Mouse (Mus musculus): ENCODE results near the gene Klhl3.

Klhl3 gene

DNA sequence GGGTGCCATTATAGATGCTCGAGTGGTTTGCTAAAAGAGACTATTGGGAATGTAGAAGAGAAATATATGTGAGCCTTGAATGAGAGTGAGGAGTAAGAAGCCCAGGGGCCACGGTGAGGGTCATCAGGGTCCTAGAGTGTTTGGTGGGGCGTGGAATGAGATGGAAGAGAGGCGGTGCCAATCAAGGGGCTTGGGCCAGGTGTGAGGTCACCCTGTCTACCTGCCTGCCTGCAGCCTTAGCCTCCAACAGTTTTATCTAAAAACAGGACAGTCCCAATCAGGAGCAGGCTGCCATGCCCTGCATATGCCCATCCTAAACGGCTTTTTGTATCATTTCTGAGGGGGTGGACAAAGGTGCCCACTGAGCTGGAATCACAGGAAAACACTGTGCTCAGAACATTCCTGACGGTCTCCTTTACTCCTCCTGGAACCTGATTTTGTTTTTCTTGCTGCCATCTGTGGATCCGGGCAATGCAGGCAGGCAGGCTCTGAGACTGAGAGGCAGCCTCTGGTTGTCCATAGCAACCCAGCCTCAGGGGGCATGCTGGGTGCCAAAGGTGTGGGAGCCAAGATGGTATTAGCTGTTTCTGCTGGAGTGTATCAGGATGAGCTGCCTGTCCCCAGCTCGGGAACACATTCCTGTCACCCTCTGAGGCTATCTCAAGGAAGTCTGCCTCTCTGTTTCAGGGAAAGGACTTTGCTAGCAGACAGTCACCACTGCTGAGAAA lies 89.5 kb downstream of the Klhl3 start:
- peak; percentile 99 for DNase-seq

DNA sequence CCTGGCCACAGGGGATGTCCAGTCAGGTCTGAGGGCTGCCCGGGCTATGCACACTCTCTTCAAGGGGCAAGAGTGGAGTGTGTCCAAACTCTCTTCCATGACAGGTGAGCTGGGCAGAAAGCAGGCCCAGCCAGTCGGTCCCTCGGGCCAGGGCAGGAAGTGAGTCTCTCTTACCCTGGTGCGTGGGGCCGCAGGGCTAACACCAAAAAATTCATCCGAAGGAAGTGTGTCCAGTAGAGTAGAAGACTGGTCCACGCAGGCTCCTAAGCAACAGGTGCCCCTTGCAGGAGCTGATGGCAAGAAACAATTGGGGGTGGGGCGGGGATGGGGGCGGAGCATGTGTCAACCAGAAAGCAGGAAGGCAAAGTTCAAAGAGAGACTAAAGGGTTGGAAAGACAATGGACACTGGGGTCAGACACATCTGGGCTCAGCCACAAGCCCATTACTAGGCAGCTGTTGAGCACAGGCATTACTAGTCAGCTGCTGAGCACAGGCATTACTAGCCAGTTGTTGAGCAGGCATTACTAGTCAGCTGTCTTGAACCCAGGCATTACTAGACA lies 90.3 kb downstream of the Klhl3 start:
- peak in 1 of 2 experiments; percentile 36 for DNase-seq

- DNase-seq: no peak
These were observed 93.0 kb downstream of the Klhl3 start for GRCm38 (mm10) chr13:58020428-58020827.

DNA sequence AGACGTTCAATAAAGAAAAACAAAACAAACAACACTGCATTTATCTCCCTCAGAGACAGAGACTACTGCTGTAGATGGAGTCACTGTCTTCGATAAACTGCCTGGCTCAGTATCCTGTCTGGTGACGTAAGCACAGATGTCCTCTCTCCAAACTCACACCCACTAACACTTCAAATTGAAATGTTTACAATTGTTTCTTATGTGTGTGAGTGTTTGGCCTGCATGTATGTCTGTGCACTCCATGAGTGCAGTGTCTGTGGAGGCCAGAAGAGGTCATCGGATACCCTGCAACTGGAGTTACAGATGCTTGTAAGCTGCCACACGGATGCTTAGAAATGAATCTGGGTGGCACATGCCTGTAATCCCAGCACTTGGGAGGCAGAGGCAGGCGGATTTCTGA lies 96.1 kb downstream of the Klhl3 start:
- DNase-seq: no peak

- peak; percentile 81 to 90 for DNase-seq
These were observed 101.1 kb downstream of the Klhl3 start for GRCm38 (mm10) chr13:58012067-58012925.

- DNase-seq: peak; percentile 67 to 70
These were observed 101.9 kb downstream of the Klhl3 start for GRCm38 (mm10) chr13:58011526-58011925.

DNA sequence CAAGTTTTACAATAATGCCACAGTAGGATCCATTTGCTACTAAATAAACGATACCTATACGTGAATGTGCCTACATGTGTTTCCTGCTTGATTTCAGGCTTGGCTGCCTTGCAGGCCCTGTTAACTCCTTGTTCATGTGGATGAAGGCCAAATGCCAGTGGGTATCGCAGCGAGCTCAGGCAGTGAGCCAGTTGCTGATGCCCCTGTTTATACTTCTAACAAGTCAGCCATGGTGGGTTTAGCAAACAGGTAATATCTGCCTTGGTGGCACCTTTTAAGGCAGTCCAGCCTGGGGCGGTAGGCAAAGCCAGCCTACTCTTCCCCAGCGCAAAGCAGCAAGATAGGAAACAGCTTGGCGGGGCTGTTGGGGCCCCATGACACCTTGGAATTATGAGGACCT lies 103.0 kb downstream of the Klhl3 start:
- DNase-seq: peak; percentile 79 to 86

DNA sequence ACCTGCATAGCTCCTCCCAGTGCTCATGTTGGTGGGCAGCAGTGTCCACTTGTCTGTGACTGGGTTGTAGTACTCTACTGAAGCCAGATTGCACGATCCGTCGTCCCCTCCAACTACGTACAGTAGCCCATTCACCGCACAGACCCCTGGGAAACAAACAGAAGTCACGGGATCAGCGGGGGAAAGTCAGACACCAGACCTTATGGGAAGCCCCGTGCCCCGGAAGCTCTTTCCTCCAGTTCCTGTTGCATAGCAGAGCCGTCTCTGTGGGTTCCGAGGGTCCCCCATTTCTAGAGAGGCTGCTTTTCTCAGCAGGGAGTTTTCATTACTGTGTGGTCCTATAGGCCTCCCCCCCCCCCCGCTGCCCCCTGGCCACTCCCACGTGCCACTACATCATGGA lies 104.1 kb downstream of the Klhl3 start:
- no peak for DNase-seq

DNA sequence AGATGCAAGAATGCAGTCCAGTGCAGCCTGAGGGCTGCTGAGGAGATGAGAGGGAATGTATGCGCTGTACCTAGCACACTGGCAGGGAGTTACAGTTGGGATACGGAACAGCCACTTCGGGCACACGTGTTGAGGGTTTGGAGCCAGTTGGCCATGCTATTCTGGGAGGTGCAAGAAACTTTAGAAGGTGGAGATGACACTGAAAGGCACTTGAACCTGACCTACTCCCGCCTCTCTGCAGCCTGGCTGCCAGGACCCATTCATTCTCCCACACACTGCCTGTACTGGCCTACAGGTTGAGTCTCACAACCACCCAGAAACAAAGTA lies 105.4 kb downstream of the Klhl3 start:
- DNase-seq: no peak

- DNase-seq: no peak
These were observed 105.9 kb downstream of the Klhl3 start for GRCm38 (mm10) chr13:58007256-58008037.

GRCm38 (mm10) chr13:58001792-58002191 lies 111.6 kb downstream of the Klhl3 start:
- no peak for DNase-seq

GRCm38 (mm10) chr13:57996536-57996935 lies 116.9 kb downstream of the Klhl3 start:
- DNase-seq: no peak

DNA sequence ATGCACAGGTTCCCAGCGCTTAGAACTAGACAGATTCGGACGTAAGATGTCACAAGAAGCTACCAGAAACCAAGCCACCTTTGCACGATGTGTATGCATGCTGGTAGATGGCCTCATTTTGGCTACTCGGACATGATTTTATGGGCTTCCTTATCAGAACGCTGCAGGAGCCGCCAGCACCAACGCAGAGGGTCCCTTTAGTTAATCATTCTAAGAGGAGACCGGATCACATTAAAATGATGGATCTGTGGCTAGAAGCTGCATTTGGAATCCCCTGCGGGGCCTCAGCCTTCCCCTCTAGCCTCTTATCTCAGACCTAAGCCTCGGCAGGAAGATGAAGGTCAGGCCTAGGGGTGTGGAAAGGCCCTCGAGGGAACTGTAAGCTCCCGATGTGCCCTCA lies 117.5 kb downstream of the Klhl3 start:
- DNase-seq: no peak

DNA sequence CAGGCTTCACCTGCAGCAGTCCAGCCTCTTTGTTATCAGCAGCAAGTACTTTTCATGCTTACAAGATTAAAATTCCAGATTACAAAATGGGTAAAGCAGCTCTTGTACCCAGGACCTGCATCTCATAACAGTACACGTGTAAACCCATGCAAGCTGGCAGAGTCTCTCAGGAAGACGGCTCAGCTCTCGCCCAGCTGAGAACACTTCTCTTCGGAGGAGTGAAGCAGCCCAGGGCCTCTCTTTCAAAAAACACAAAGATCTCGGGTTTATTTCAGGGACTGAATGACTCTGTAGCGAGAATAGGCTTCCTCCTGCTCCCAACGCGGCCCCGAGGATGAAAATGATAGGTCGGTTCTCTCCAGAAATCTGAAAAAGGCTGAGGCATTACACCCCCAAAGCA lies 128.8 kb downstream of the Klhl3 start:
- DNase-seq: no peak

- peak; percentile 38 to 39 for DNase-seq
These were observed 129.2 kb downstream of the Klhl3 start for GRCm38 (mm10) chr13:57984163-57984562.

GRCm38 (mm10) chr13:57983330-57983729 lies 130.1 kb downstream of the Klhl3 start:
- peak; percentile 81 to 89 for DNase-seq

GRCm38 (mm10) chr13:57982904-57983303 lies 130.5 kb downstream of the Klhl3 start:
- DNase-seq: peak; percentile 62 to 74

GRCm38 (mm10) chr13:57980679-57981078 lies 132.7 kb downstream of the Klhl3 start:
- DNase-seq: no peak

DNA sequence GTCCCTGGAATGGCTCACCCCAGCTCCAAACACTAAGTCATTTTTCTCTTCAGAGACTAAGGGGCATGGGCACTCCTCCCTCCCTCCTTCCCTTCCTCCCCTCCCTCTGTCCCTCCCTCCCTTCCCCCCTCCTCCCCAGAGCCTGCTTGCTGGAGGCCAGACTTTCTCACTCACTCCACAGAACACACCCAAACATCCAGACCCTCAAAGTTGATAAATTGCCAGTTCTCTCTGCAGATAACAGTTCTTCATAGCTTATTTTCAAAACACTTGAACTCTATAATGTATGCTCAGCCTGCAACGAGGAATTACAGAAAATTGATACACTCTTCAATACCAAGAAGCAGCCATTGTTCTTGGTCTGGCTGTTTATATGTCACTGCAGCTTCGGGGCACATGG lies 133.3 kb downstream of the Klhl3 start:
- DNase-seq: no peak

- DNase-seq: no peak
These were observed 134.5 kb downstream of the Klhl3 start for GRCm38 (mm10) chr13:57978931-57979330.

- DNase-seq: no peak
These were observed 135.7 kb downstream of the Klhl3 start for GRCm38 (mm10) chr13:57977721-57978120.

GRCm38 (mm10) chr13:57965658-57966057 lies 147.7 kb downstream of the Klhl3 start:
- DNase-seq: no peak

DNA sequence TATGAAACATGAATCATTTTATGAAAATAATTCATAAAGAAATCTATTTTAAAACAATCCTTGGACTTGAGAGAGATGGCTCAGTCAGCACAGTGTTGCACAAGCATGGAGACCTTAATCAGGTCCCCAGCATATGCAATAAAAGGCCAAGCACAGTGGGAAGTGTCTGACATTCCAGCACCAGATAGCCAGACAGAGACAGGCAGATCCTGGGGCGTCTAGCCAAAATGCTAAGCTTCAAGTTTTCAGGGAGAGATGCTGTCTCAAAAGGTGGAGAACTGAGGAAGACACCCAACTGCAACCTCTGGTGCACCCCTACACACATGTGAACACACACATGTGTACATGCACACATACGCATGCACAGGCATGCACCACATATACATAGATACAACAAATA lies 153.1 kb downstream of the Klhl3 start:
- DNase-seq: peak in 1 of 2 experiments; percentile 42
